Mouse (Mus musculus) midbrain, embryonic 12.5 days (tissue): ENCODE measurements around the gene Gm20388. TPM values are rescaled to one million over a fixed set of nuclear protein-coding genes. Genes with fewer than 3 reads are reported as not detected.

Experiments used
- ATAC-seq: fragments of 200-750 bp; cut with Nextera tagmentation; 2 replicates; pipeline ENCODE4 v1.8.0; 2017; ENCODE audit warnings: low read depth, moderate TSS enrichment, moderate library complexity; ENCODE audit not compliant: low FRiP score
- H3K27ac ChIP-seq: fragments of 300-500 bp; sonication (generic); replicated peaks from 2 replicates; pipeline ENCODE4 v1.5.1; 2016; ENCODE audit warnings: mild to moderate bottlenecking
- H3K27me3 ChIP-seq: fragments of 300-500 bp; sonication (generic); 2 replicates; pipeline ENCODE4 v1.6.1; 2016; ENCODE audit warnings: mild to moderate bottlenecking
- H3K36me3 ChIP-seq: fragments of 300-500 bp; sonication (generic); 2 replicates; pipeline ENCODE4 v1.6.1; 2016
- H3K4me1 ChIP-seq: fragments of 300-500 bp; sonication (generic); 2 replicates; pipeline ENCODE4 v1.6.1; 2016
- H3K4me2 ChIP-seq: fragments of 300-500 bp; sonication (generic); replicated peaks from 2 replicates; pipeline ENCODE4 v1.6.1; 2016; ENCODE audit warnings: mild to moderate bottlenecking, moderate library complexity
- H3K4me3 ChIP-seq: fragments of 300-500 bp; sonication (generic); 2 replicates; pipeline ENCODE4 v1.5.1; 2016; ENCODE audit warnings: mild to moderate bottlenecking
- H3K9ac ChIP-seq: fragments of 300-500 bp; sonication (generic); replicated peaks from 2 replicates; pipeline ENCODE4 v1.6.1; 2016; ENCODE audit warnings: mild to moderate bottlenecking, moderate library complexity
- H3K9me3 ChIP-seq: fragments of 300-500 bp; sonication (generic); 2 replicates; pipeline ENCODE4 v1.6.1; 2016; ENCODE audit warnings: mild to moderate bottlenecking
- WGBS: fragments of 180-500 bp; shearing (Covaris S2); methylation state at CpG from one replicate; pipeline ENCODE4 v1.1.7; 2016; 5-methylcytosine and 5-hydroxymethylcytosine counted together
- polyA plus RNA-seq: library from polyadenylated mRNA; unstranded; fragments of >200 nt; fragmentation: Nextera tagmentation; extraction: Ambion mirVana; gene quantifications from 2 replicates; pipeline ENCODE4 v1.2.1, GENCODE M21; 2016

Gm20388 gene
- polyA plus RNA-seq, 1 experiment from 2014 or later: not detected

DNA sequence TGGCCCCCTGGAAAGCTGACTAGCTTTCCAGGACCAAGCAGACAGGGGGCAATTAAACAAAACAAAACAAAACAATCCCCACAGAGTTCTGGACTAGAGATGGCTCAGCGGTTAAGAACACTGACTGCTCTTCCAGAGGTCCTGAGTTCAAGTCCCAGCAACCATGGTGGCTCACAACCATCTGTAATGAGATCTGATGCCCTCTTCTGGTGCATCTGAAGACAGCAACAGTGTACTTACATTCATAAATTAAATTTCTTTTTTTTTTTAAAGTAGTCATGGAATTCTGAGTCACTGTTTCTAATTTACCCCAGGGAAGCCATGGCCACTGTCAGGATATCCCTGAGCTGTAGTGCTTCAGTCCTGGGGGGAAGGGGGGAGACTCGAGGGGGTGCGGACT is 703.9 kb downstream of the Gm20388 start:
- Histone ChIP-seq H3K4me2 (no peak overlapping the region), H3K4me3 (no peak overlapping the region), H3K27me3 (0 out of 2 replicates have a peak, but pooled peaks cover 3% of the 10 kb centered on the region), H3K4me1 (peaks cover 30% of the 10 kb centered on the region), H3K36me3 (no peaks in the 10 kb centered on the region), H3K9ac (no peak overlapping the region), H3K9me3 (no peaks in the 10 kb centered on the region), H3K27ac (no peak overlapping the region)
- WGBS: 90% methylated on average over 3 of the region's 3 CpGs
- no peak for ATAC-seq

DNA sequence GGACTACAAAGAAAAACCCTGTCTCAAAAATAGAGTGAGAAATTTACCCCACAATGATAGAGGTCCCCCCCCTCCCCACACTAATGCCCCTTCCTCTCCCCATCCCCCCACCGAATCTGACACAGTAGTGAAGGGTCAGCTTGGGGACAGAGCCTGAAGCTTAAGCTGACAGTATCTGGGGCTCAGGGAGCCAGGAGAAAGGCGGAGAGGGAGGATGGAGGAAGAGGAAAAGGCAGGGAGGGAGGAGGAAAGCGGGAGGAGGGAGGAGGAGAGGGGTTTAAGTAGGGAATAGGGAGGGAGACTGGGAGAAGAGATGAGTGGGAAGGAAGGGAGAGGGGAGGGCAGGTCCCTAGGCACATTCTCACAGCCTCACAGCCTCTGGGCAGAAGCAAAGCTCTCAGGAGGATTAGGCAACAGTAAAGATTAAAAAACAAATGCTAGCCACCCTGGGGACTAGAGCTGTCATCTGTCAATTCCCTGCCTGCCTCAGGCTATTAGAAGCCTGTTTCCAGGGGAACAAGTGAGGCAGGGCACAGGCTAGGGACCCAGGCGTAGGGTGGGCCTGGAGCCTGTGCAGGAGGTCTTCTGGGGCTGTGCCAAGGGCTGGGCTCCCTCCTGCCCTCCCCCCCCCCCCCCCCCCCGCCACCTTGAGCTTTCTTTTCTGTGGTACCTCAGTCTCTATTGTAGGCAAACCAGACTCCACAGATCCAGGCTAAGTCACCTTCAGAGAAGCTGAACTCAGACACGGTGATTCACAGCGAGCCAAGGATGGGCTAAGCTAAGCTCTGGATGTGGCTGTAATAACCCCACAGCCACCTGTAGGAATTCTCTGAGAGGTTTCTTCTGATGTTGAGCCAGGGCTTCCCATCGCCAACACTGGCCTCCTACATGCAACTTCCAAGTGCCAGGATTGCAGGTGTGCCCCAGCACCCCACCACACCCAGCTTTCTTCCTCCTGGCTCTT is 706.3 kb downstream of the Gm20388 start:
- peak; percentile 81 for ATAC-seq
- peak overlapping the region; percentile 9; the same call in 1 of the 2 replicates for H3K4me2 ChIP-seq
- no peaks in the 10 kb centered on the region for H3K36me3 ChIP-seq
- peak overlapping the region; percentile 83 for H3K27ac ChIP-seq
- H3K4me3 ChIP-seq: no peak overlapping the region
- 0 out of 2 replicates have a peak, but pooled peaks cover 2% of the 10 kb centered on the region for H3K27me3 ChIP-seq
- H3K9me3 ChIP-seq: no peaks in the 10 kb centered on the region
- WGBS: 12% methylated on average over 7 of the region's 8 CpGs
- H3K4me1 ChIP-seq: peaks cover 37% of the 10 kb centered on the region
- peak overlapping the region; percentile 21; the same call in 1 of the 2 replicates for H3K9ac ChIP-seq

- Histone ChIP-seq H3K4me3 (no peak overlapping the region), H3K9ac (peak overlapping the region; percentile 43; the same call in 1 of the 2 replicates), H3K27me3 (0 out of 2 replicates have a peak, but pooled peaks cover 5% of the 10 kb centered on the region), H3K27ac (peak overlapping the region; percentile 76), H3K9me3 (no peaks in the 10 kb centered on the region), H3K4me2 (peak overlapping the region; percentile 32; the same call in 1 of the 2 replicates), H3K4me1 (peaks cover 39% of the 10 kb centered on the region), H3K36me3 (no peaks in the 10 kb centered on the region)
- peak; percentile 64 for ATAC-seq
- WGBS: under 1% methylated on average over 6 of the region's 6 CpGs
These were observed 707.5 kb downstream of the Gm20388 start for GRCm38 (mm10) chr8:120618110-120618509.

DNA sequence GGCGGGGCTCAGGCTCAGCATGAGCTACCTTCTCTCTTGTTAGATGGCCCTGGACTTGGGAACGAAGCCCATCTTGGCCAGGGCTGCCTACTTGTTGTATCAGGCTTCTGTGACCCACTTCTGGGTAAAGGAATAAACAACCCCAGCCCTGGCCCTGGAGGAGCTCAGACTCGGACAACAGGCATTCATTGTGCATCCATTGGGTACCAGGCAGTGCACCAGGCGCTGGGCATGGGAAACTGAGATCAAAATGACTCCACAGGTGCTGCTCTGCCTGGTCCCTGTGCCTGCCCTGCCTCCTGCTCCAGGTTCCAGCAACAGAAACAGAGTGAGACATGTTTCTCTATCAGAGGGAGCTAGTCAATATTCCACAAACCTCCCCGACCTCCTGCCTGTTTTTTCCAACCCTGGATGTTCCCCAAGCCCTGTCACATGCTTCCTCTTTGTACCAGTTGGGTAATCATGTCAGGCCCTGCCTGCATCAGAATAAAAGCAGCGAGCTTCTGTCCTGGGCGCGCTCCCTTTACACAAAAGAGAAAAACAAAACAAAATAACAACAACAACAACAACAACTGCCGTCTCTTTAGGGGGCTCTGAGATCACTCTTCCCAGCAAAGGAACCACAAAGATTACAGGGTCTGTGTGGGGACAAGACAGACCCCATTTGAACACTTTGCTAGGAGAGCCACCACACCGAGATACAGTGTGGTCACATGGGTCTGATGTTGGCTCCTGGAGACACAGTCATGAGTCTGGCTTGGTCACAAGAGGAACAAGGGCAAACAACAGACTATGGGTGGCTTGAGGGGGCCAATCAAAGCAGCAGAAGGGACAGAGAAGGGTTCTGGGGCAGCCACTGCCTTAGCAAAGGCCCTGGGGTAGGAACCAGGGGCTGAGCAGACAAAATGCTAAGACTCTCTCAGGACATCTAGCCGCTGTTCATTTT is 708.9 kb downstream of the Gm20388 start:
- 77% methylated on average over 11 of the region's 11 CpGs for WGBS
- Histone ChIP-seq H3K27me3 (0 out of 2 replicates have a peak, but pooled peaks cover 5% of the 10 kb centered on the region), H3K4me2 (no peak overlapping the region), H3K27ac (no peak overlapping the region), H3K4me1 (peaks cover 39% of the 10 kb centered on the region), H3K4me3 (no peak overlapping the region), H3K36me3 (no peaks in the 10 kb centered on the region), H3K9me3 (no peaks in the 10 kb centered on the region), H3K9ac (no peak overlapping the region)
- ATAC-seq: no peak

- Histone ChIP-seq H3K4me2 (no peak overlapping the region), H3K4me3 (no peak overlapping the region), H3K9me3 (no peaks in the 10 kb centered on the region), H3K36me3 (no peaks in the 10 kb centered on the region), H3K4me1 (peaks cover 39% of the 10 kb centered on the region), H3K27me3 (0 out of 2 replicates have a peak, but pooled peaks cover 5% of the 10 kb centered on the region), H3K9ac (no peak overlapping the region), H3K27ac (no peak overlapping the region)
- ATAC-seq: no peak
- 47% methylated on average over 7 of the region's 7 CpGs for WGBS
These were observed 709.8 kb downstream of the Gm20388 start for GRCm38 (mm10) chr8:120620441-120620840.

GRCm38 (mm10) chr8:120622161-120622560 is 711.5 kb downstream of the Gm20388 start:
- H3K27me3 ChIP-seq: 0 out of 2 replicates have a peak, but pooled peaks cover 5% of the 10 kb centered on the region
- 55% methylated on average over 14 of the region's 14 CpGs for whole genome bisulfite sequencing
- H3K4me2 ChIP-seq: no peak overlapping the region
- ATAC-seq: no peak
- H3K4me1 ChIP-seq: peaks cover 27% of the 10 kb centered on the region
- H3K36me3 ChIP-seq: no peaks in the 10 kb centered on the region
- H3K9ac ChIP-seq: no peak overlapping the region
- H3K27ac ChIP-seq: no peak overlapping the region
- H3K9me3 ChIP-seq: no peaks in the 10 kb centered on the region
- no peak overlapping the region for H3K4me3 ChIP-seq

GRCm38 (mm10) chr8:120623608-120624007 is 713.0 kb downstream of the Gm20388 start:
- H3K4me3 ChIP-seq: no peak overlapping the region
- 0 out of 2 replicates have a peak, but pooled peaks cover 5% of the 10 kb centered on the region for H3K27me3 ChIP-seq
- no peak for ATAC-seq
- 13% methylated on average over 2 of the region's 2 CpGs for WGBS
- H3K4me1 ChIP-seq: peaks cover 13% of the 10 kb centered on the region; the same call in 1 of the 2 replicates
- H3K9me3 ChIP-seq: no peaks in the 10 kb centered on the region
- H3K27ac ChIP-seq: no peak overlapping the region
- no peaks in the 10 kb centered on the region for H3K36me3 ChIP-seq
- H3K9ac ChIP-seq: no peak overlapping the region
- no peak overlapping the region for H3K4me2 ChIP-seq

GRCm38 (mm10) chr8:120626461-120626860 is 715.8 kb downstream of the Gm20388 start:
- ATAC-seq: no peak
- H3K27me3 ChIP-seq: peaks cover 17% of the 10 kb centered on the region; the same call in 1 of the 2 replicates
- no peaks in the 10 kb centered on the region for H3K9me3 ChIP-seq
- no peak overlapping the region for H3K4me2 ChIP-seq
- no peak overlapping the region for H3K9ac ChIP-seq
- no peak overlapping the region for H3K4me3 ChIP-seq
- H3K4me1 ChIP-seq: peaks cover 7% of the 10 kb centered on the region; the same call in 1 of the 2 replicates
- 78% methylated on average over 11 of the region's 11 CpGs for WGBS
- H3K27ac ChIP-seq: no peak overlapping the region
- no peaks in the 10 kb centered on the region for H3K36me3 ChIP-seq

DNA sequence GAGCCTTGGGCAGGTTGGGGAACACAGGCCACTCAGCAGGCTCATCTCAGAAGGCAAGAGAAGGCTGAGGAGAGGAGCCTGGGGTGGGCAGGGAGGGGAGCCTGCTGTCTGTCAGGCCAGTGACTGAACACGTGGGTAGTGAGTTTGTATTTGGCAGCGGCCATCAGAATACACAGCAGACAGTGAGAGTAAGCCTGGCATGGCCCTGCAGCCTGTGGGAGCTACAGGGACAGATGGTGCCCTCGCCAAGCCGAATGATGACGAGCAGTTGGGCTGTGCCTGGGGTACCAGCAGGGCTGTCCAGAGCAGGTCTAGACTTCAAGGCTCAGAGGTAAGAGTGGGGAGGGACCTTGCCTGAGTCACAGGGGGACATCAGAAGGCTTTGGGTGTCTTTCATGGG is 716.7 kb downstream of the Gm20388 start:
- 89% methylated on average over 5 of the region's 5 CpGs for WGBS
- no peak for ATAC-seq
- Histone ChIP-seq H3K27ac (no peak overlapping the region), H3K36me3 (no peaks in the 10 kb centered on the region), H3K27me3 (peaks cover 17% of the 10 kb centered on the region), H3K4me3 (no peak overlapping the region), H3K4me2 (no peak overlapping the region), H3K4me1 (no peaks in the 10 kb centered on the region), H3K9me3 (no peaks in the 10 kb centered on the region), H3K9ac (no peak overlapping the region)

DNA sequence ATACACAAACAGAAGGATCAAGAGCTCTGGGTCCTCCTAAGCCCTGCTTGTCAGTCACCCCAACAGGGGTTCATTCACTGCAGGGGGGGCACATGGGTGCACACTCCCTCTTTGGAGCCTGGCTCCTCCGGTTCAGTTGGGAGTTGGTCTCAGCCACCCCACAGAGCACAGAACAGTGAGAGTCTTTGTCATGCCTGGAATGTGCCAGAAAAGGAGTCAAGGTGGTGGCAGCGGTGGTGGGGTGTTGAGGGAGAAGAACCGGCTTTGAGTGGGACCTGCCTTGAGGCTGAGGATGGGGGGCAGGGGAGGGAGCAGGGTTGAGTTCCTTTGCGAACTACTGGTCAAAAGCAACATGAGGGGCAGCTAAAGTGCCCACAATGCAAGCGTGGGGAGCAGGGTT is 719.4 kb downstream of the Gm20388 start:
- H3K4me2 ChIP-seq: no peak overlapping the region
- 51% methylated on average over 5 of the region's 5 CpGs for WGBS
- no peaks in the 10 kb centered on the region for H3K9me3 ChIP-seq
- no peak overlapping the region for H3K27ac ChIP-seq
- no peak for ATAC-seq
- H3K4me3 ChIP-seq: no peak overlapping the region
- H3K4me1 ChIP-seq: peaks cover 18% of the 10 kb centered on the region
- H3K36me3 ChIP-seq: no peaks in the 10 kb centered on the region
- peaks cover 45% of the 10 kb centered on the region for H3K27me3 ChIP-seq
- no peak overlapping the region for H3K9ac ChIP-seq

DNA sequence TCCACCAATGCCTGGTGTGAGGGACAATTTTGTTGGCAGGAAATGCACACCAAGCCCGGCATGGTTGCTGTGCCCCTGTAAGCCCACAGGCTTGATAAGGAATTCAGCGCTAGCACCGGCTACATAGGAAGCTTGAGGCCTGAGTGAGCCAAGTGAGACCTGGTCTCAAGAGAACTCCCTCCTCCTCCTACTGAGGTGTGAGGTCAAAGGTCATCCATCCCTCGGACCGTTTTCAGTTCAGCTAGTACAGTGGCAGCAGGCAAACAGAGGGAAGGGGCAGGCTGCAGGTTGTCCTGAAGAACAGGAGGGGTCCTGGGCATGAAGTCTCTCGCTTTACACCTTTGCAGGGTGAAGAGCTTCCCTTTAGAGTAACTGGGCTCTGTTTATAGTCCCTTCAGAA is 720.2 kb downstream of the Gm20388 start:
- Histone ChIP-seq H3K9ac (no peak overlapping the region), H3K4me3 (no peak overlapping the region), H3K9me3 (no peaks in the 10 kb centered on the region), H3K4me2 (no peak overlapping the region), H3K27me3 (peaks cover 53% of the 10 kb centered on the region), H3K36me3 (no peaks in the 10 kb centered on the region), H3K27ac (no peak overlapping the region), H3K4me1 (peaks cover 18% of the 10 kb centered on the region)
- no peak for ATAC-seq
- 61% methylated on average over 6 of the region's 6 CpGs for WGBS
